19 mouse cellular contexts compared by ENCODE assay signal in genomic region chr4:107125101-107125500, GRCm38 (mm10). TPM values are rescaled to one million over a fixed set of nuclear protein-coding genes. Genes with fewer than 3 reads are reported as not detected.
DNase-seq lines count a peak whose midpoint lies in the region; ATAC-seq lines count a peak whose summit lies in the region.
"Had no signal": no experiment of that assay in that cellular context is flagged by ENCODE, and none has a peak within 500 bp of the region (broad histone marks: within the 10 kb centered on the region; RNA-seq: fewer than 3 reads in every experiment).

No protein-coding gene starts in this region.

- H3K27me3 ChIP-seq in kidney, embryonic 15.5 days, result peaks cover 3% of the 10 kb centered on the region; the same call in 1 of the 2 replicates
- H3K27me3 ChIP-seq: embryonic facial prominence, embryonic 15.5 days had no signal

- no peak overlapping the region for H3K9ac ChIP-seq in kidney, embryonic 15.5 days
- H3K9ac ChIP-seq: embryonic facial prominence, embryonic 15.5 days; forebrain, embryonic 12.5 days had no signal

- no peak overlapping the region for H3K4me2 ChIP-seq in kidney, embryonic 15.5 days
- H3K4me2 ChIP-seq: embryonic facial prominence, embryonic 15.5 days; forebrain, embryonic 12.5 days had no signal

- 50% methylated on average over 5 of the region's 5 CpGs for WGBS in kidney, embryonic 15.5 days

- H3K27ac ChIP-seq in kidney, embryonic 15.5 days, result no peak overlapping the region
- H3K27ac ChIP-seq: embryonic facial prominence, embryonic 15.5 days; forebrain, embryonic 12.5 days had no signal

- no peaks in the 10 kb centered on the region for H3K36me3 ChIP-seq in kidney, embryonic 15.5 days
- H3K36me3 ChIP-seq: embryonic facial prominence, embryonic 15.5 days; forebrain, embryonic 12.5 days; G1E; midbrain, embryonic 10.5 days had no signal

- no peak for ATAC-seq in kidney, embryonic 15.5 days (replicated peaks; ENCODE audit: low FRiP score)
- ATAC-seq: hindbrain, embryonic 16.5 days had no signal

- DNase-seq in cerebellum, adult 11-12 months, result peak; percentile 22
- no peak for DNase-seq in cerebellum, postnatal 4 days (ENCODE audit: low spot score in 2 of 2)
- peak; percentile 21 for DNase-seq in kidney, postnatal 14 days
- DNase-seq in 3T3-L1 (ENCODE audit: low read depth, low spot score), result peak; percentile 14
- DNase-seq in cerebellum, postnatal 25 days, result peak; percentile 33 to 37
- no peak for DNase-seq in spleen, postnatal 14 days (ENCODE audit: low spot score in 2 of 2)
- no peak for DNase-seq in testis, postnatal 10 days (ENCODE audit: low spot score)
- DNase-seq: B cell, adult 2 months; heart, postnatal 14 days; layer of hippocampus, postnatal 36 days; thymus, postnatal 14 days had no signal

- peaks cover 48% of the 10 kb centered on the region for H3K4me1 ChIP-seq in kidney, embryonic 15.5 days

- H3K4me3 ChIP-seq in kidney, embryonic 15.5 days (replicated peaks), result no peak overlapping the region
- H3K4me3 ChIP-seq: embryonic facial prominence, embryonic 15.5 days; forebrain, embryonic 12.5 days; midbrain, embryonic 10.5 days had no signal

- no peaks in the 10 kb centered on the region for H3K9me3 ChIP-seq in kidney, embryonic 15.5 days (replicated peaks)
- H3K9me3 ChIP-seq: embryonic facial prominence, embryonic 15.5 days; forebrain, embryonic 12.5 days; G1E; midbrain, embryonic 10.5 days had no signal

RNA-seq across cellular contexts. Expression of gene Cdcp2, which starts 28.4 kb away (rescaled TPM):
- polyA plus RNA-seq in kidney, embryonic 15.5 days (2015; fragmentation: Nextera tagmentation; extraction: Ambion mirVana), result 0.08 and 0.12 TPM in 2 replicates
- polyA plus RNA-seq: embryonic facial prominence, embryonic 15.5 days; forebrain, embryonic 12.5 days; G1E; lung, embryonic 16.5 days; stomach, embryonic 14.5 days had no signal

RNA-seq across cellular contexts. Expression of gene Tmem59, which starts 53.1 kb away (rescaled TPM):
- 455 and 483 TPM in 2 replicates for polyA plus RNA-seq in kidney, embryonic 15.5 days (2015; fragmentation: Nextera tagmentation; extraction: Ambion mirVana)

RNA-seq across cellular contexts. Expression of gene Tceanc2, which starts 53.8 kb away (rescaled TPM):
- polyA plus RNA-seq in kidney, embryonic 15.5 days (2015; fragmentation: Nextera tagmentation; extraction: Ambion mirVana), result 26.9 and 32.1 TPM in 2 replicates

RNA-seq across cellular contexts. Expression of gene Cyb5rl, which starts 58.3 kb away (rescaled TPM):
- polyA plus RNA-seq in kidney, embryonic 15.5 days (2015; fragmentation: Nextera tagmentation; extraction: Ambion mirVana), result 11.1 and 12.1 TPM in 2 replicates

RNA-seq across cellular contexts. Expression of gene Mrpl37, which starts 58.4 kb away (rescaled TPM):
- 108 TPM in 2 replicates for polyA plus RNA-seq in kidney, embryonic 15.5 days (2015; fragmentation: Nextera tagmentation; extraction: Ambion mirVana)

Comparison
In these comparisons a context has a peak if more than half of its experiments do, and no peak if none do; other contexts are left out.
1. DNase-seq: peak in cerebellum, adult 11-12 months (single experiment), kidney, postnatal 14 days (single experiment), 3T3-L1 (single experiment) and cerebellum, postnatal 25 days (2 of 2); none in cerebellum, postnatal 4 days (0 of 2), spleen, postnatal 14 days (0 of 2) and testis, postnatal 10 days (single experiment).